Mouse (Mus musculus): ENCODE measurements at regions not wholly inside any gene's neighbourhood (a gene's known extent, or its start where the extent isn't known, plus 50 kb on each side); places are given as distances from the start of the nearest gene placed in this dataset.

DNA sequence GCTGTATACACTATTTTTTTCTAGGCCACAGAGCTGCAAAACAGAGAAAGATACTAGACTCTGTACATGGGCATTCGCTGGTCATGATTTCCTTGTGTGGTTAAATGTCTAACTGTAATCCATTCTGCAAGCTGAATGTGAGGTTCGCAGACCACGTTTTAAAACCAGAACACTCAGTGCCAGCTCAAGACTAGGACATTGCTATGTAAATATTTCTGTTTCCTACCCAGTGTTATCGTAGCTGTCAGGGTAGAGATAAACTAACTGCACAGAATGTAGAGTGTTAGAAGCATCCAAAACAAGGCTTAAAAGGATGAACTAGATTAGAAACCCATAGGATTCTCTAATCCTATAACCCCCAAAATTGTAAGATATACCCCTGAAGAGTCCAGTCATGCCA is 494.1 kb upstream of the Map3k7 start:
- Histone ChIP-seq H3K4me1 (no peaks in the 10 kb centered on the region), H3K4me3 (no peak overlapping the region), H3K9me3 (no peaks in the 10 kb centered on the region), H3K27me3 (replicated peaks) (no peaks in the 10 kb centered on the region), H3K9ac (no peak overlapping the region), H3K4me2 (replicated peaks) (no peak overlapping the region), H3K27ac (no peak overlapping the region), H3K36me3 (no peaks in the 10 kb centered on the region)
- whole genome bisulfite sequencing, result 81% methylated on average over 4 of the region's 4 CpGs
- no peak for ATAC-seq (ENCODE audit: low FRiP score, low read depth)

DNA sequence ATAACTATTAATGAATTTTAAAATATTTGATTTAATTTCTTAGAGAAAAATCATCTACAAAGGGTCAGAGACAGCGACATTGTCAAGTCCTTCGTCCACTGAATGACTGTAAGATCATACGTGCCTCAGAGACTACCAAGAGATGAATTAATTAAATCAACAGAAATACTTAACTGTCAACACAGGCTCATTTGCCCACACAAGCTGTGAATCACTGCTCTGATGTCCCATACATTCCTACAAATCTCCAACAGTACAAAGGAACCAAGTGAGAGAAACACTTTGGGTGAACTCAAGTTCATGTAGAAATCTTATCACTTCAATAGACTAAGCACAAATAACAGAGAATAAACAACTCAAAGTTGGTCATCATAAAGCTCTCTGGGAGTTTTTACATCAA is 471.4 kb upstream of the Map3k7 start:
- 80% methylated on average over 3 of the region's 3 CpGs for WGBS
- ATAC-seq (ENCODE audit: low FRiP score, low read depth), result no peak
- H3K4me2 ChIP-seq (replicated peaks), result no peak overlapping the region
- H3K4me1 ChIP-seq, result no peaks in the 10 kb centered on the region
- H3K36me3 ChIP-seq, result no peaks in the 10 kb centered on the region
- H3K9me3 ChIP-seq, result no peaks in the 10 kb centered on the region
- no peaks in the 10 kb centered on the region for H3K27me3 ChIP-seq (replicated peaks)
- H3K9ac ChIP-seq, result no peak overlapping the region
- no peak overlapping the region for H3K27ac ChIP-seq
- no peak overlapping the region for H3K4me3 ChIP-seq

DNA sequence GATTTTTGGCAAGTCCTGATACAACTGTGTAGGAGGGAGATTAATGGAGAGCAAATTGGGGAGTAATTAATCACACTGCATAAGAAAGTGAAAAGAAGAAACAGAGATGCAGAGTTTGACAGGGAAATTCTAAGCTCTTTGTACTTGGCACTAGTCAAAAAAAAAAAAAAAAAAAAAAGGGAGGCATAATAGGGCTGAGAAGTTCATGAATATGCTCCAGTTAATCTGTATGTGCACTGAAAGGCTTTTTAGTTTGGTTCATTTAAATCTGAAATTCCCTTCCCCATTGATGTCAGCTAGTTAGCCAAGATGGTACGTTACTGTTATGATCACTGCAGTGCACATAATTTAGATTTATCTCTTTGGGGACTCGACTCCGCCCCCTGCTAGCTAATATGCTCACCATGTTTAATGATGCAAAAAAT is 470.8 kb upstream of the Map3k7 start:
- no peak for ATAC-seq (ENCODE audit: low FRiP score, low read depth)
- H3K36me3 ChIP-seq, result no peaks in the 10 kb centered on the region
- H3K4me3 ChIP-seq, result no peak overlapping the region
- H3K9ac ChIP-seq, result no peak overlapping the region
- no peaks in the 10 kb centered on the region for H3K4me1 ChIP-seq
- H3K9me3 ChIP-seq, result no peaks in the 10 kb centered on the region
- H3K27ac ChIP-seq, result no peak overlapping the region
- H3K27me3 ChIP-seq (replicated peaks), result no peaks in the 10 kb centered on the region
- WGBS, result 44% methylated on average over 3 of the region's 3 CpGs
- H3K4me2 ChIP-seq (replicated peaks), result no peak overlapping the region

DNA sequence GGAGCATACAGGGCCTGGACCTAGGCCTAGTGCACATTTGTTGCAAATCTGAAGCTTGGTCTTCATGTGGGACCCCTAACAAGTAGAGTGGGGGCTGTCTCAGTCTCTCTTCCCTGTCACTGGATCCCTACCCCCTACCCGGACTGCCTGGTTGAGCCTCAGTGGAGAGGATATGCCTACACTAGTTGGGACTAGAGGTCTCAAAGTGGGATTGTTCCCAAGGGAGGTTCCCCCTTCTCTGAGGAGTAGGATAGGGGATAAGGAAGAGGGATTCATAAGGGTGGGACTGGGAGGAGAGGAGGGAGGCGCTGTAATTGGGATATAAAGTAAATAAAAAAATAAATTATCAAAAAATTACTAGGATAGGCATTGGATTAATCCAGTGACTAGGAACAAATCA is 464.0 kb upstream of the Map3k7 start:
- Histone ChIP-seq H3K4me2 (replicated peaks) (no peak overlapping the region), H3K36me3 (no peaks in the 10 kb centered on the region), H3K9ac (no peak overlapping the region), H3K27me3 (replicated peaks) (no peaks in the 10 kb centered on the region), H3K4me3 (no peak overlapping the region), H3K4me1 (no peaks in the 10 kb centered on the region), H3K27ac (no peak overlapping the region), H3K9me3 (no peaks in the 10 kb centered on the region)
- ATAC-seq (ENCODE audit: low FRiP score, low read depth), result 0 out of 2 replicates have a peak, but pooled peaks have one; percentile 44
- whole genome bisulfite sequencing, result 91% methylated on average over 2 of the region's 2 CpGs

DNA sequence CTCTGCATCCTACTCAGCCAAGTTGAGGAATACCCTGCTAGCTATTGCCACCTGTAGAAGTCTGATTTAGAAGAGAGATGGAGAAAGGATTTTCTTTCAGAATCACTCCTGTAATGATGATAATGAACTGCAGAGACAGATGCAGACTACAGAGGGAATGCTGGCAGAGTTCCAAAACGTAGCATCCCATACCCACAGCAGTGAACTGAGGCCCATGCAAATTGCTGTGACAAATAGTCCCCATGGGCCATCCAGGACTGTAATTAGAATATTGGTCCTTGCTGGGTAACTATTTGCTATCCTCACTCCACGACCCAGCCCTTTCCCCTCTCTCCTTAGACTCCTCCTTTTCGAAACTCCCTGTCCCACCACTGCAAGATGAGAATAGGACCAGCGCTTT is 463.5 kb upstream of the Map3k7 start:
- Histone ChIP-seq H3K9me3 (no peaks in the 10 kb centered on the region), H3K4me3 (no peak overlapping the region), H3K4me1 (no peaks in the 10 kb centered on the region), H3K27me3 (replicated peaks) (no peaks in the 10 kb centered on the region), H3K9ac (no peak overlapping the region), H3K36me3 (no peaks in the 10 kb centered on the region), H3K27ac (no peak overlapping the region), H3K4me2 (replicated peaks) (no peak overlapping the region)
- WGBS, result 59% methylated on average over 4 of the region's 4 CpGs
- peak; percentile 90 for ATAC-seq (ENCODE audit: low FRiP score, low read depth)

DNA sequence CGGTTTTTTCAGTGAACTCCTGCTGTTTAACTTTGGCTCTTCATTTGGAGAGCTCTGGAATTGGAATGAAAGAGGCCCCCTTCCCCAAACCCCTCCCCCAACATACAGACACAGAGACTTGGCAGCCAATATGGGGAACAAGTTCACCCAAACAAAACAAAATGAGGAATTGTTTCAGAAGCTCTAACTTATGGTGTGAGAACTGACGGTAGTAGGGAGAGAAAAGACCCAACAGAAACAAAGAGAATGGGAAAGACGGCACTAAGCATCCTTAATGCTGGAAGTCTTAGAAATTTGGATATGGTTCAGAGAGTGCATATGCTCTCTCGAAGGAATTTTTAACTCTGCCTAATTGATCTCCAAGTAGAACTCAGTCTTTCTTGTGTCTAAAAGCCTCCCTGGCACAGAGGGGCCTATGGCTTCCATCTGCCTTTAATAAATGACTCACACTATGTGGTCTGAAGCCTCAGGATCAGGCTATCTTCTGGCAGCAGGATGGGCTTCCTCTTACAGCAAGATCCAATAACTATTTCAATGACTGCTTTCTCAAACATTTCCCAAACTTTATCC is 438.2 kb upstream of the Map3k7 start:
- Histone ChIP-seq H3K27ac (no peak overlapping the region), H3K27me3 (replicated peaks) (no peaks in the 10 kb centered on the region), H3K9ac (no peak overlapping the region), H3K4me3 (no peak overlapping the region), H3K4me2 (replicated peaks) (no peak overlapping the region), H3K4me1 (no peaks in the 10 kb centered on the region), H3K36me3 (no peaks in the 10 kb centered on the region), H3K9me3 (no peaks in the 10 kb centered on the region)
- WGBS, result 68% methylated on average over 4 of the region's 4 CpGs
- ATAC-seq (ENCODE audit: low FRiP score, low read depth), result no peak

DNA sequence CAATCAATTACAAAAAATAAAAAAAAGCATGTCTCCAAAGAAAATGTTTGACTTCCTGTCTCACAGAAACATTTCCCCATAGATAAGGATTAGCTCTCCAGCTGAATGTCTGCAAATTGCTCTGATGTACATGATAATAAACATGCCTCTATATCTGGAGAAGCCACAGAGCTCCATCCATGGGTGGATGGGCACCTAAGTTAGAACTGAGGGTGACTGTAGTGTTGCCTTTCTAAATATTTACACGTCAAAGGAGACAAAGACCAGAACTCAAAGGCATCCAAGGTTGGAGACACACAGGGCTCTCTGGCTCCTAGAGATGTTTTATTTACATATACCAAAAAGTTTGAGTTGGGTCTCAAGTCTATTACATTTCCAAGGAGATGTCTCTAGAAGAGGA is 427.1 kb upstream of the Map3k7 start:
- H3K27me3 ChIP-seq (replicated peaks), result no peaks in the 10 kb centered on the region
- H3K4me3 ChIP-seq, result no peak overlapping the region
- H3K9me3 ChIP-seq, result no peaks in the 10 kb centered on the region
- whole genome bisulfite sequencing, result 72% methylated on average over 1 of the region's 1 CpGs
- H3K4me2 ChIP-seq (replicated peaks), result no peak overlapping the region
- H3K4me1 ChIP-seq, result no peaks in the 10 kb centered on the region
- H3K36me3 ChIP-seq, result no peaks in the 10 kb centered on the region
- ATAC-seq (ENCODE audit: low FRiP score, low read depth), result no peak
- no peak overlapping the region for H3K9ac ChIP-seq
- H3K27ac ChIP-seq, result no peak overlapping the region

DNA sequence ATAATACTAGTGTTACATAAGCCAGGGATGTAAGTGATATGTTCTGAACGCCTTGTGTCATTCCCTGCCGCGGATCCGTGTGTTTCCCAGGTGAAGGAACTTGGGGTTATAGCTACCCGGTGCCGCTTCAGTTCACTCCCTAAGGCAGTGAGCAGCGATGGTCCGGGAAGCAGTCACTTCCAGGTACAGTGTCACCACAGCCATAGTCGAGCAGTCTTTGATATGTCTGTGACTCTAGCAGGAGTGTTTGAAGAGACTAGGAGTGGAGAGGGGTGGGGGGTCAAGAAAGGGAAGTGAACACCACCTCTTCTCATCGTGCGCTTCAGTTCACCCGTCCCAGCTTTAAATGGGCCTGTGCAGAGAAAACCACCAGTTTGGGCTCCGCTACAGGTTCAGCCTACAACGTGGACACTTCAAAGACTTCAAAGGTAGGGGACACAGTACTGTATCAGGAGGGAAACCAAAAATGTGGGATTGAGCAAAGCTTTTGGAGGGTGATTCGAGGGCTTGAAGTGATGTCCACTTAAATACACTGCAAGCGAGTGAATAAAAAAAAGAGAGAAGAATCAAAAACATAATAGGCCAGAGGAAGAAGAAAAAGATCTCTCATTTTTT is 410.0 kb upstream of the Map3k7 start:
- Histone ChIP-seq H3K36me3 (no peaks in the 10 kb centered on the region), H3K27me3 (replicated peaks) (no peaks in the 10 kb centered on the region), H3K4me3 (no peak overlapping the region), H3K4me2 (replicated peaks) (no peak overlapping the region), H3K9ac (no peak overlapping the region), H3K4me1 (no peaks in the 10 kb centered on the region), H3K9me3 (no peaks in the 10 kb centered on the region), H3K27ac (no peak overlapping the region)
- 90% methylated on average over 16 of the region's 16 CpGs for WGBS
- ATAC-seq (ENCODE audit: low FRiP score, low read depth), result no peak

DNA sequence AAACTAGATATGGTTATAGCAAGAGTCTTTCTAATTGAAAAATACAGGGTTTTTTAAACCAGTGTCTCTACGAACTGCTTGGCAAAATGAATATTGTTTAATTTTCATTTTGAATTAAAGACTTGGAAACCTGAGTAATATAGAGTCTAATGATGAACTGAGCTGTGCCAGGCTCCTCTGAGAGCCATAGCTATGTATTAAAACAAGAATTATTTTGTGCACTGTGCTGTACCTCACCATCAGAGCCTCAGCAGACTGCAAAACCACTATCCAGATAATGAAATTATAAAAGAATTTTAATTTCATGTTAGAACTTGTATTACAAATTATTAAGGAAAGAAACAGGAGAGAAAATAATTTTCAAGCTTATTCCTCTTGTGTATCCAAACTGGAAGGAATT is 408.8 kb upstream of the Map3k7 start:
- no peaks in the 10 kb centered on the region for H3K36me3 ChIP-seq
- 85% methylated on average over 1 of the region's 1 CpGs for WGBS
- H3K27ac ChIP-seq, result no peak overlapping the region
- no peaks in the 10 kb centered on the region for H3K27me3 ChIP-seq (replicated peaks)
- no peaks in the 10 kb centered on the region for H3K4me1 ChIP-seq
- H3K9me3 ChIP-seq, result no peaks in the 10 kb centered on the region
- H3K4me3 ChIP-seq, result no peak overlapping the region
- no peak for ATAC-seq (ENCODE audit: low FRiP score, low read depth)
- no peak overlapping the region for H3K4me2 ChIP-seq (replicated peaks)
- H3K9ac ChIP-seq, result no peak overlapping the region

DNA sequence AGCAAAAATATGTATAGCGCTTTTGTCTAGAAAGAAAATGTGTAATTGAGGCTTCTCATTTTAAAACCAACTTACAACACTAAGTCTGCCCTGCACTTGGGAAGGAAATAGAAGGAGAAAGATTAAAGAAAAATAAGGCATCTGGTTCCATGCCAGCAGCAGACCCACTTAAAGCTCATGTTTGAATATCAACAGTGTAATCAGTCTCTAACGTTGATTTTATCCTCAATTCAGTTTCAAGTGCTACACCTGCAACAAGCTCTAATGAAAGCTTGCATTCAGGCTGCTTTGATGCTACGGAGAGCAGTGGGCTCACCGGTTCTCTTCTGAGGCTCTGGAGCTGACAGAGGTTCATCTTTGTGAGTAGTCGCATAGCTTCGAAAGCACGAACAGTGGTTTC is 406.6 kb upstream of the Map3k7 start:
- WGBS, result 89% methylated on average over 7 of the region's 7 CpGs
- H3K4me2 ChIP-seq (replicated peaks), result no peak overlapping the region
- H3K9ac ChIP-seq, result no peak overlapping the region
- H3K27me3 ChIP-seq (replicated peaks), result no peaks in the 10 kb centered on the region
- H3K27ac ChIP-seq, result no peak overlapping the region
- H3K36me3 ChIP-seq, result no peaks in the 10 kb centered on the region
- H3K9me3 ChIP-seq, result no peaks in the 10 kb centered on the region
- no peak overlapping the region for H3K4me3 ChIP-seq
- H3K4me1 ChIP-seq, result no peaks in the 10 kb centered on the region
- no peak for ATAC-seq (ENCODE audit: low FRiP score, low read depth)

DNA sequence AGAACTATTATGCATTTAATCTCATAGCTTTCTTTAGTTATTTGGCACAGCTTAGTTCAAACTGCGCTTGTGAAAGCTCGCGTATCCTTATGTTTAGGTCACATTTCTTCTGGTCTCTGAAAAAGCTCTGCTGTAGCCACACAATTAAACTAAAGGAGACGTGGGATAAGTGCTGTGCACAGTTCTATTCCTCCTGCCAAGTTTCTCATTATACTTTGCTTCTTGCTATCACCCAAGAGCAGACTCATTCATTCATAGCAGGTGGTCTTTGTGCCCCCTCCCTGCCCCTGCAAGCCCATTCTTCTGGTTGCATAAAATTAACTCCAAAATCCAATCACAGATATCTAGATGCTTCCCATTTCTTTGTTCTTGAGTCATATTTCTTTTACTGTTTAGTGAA is 403.6 kb upstream of the Map3k7 start:
- no peak overlapping the region for H3K27ac ChIP-seq
- no peaks in the 10 kb centered on the region for H3K36me3 ChIP-seq
- no peaks in the 10 kb centered on the region for H3K27me3 ChIP-seq (replicated peaks)
- H3K4me3 ChIP-seq, result no peak overlapping the region
- 68% methylated on average over 4 of the region's 4 CpGs for WGBS
- H3K9ac ChIP-seq, result no peak overlapping the region
- H3K4me1 ChIP-seq, result no peaks in the 10 kb centered on the region
- ATAC-seq (ENCODE audit: low FRiP score, low read depth), result no peak
- no peak overlapping the region for H3K4me2 ChIP-seq (replicated peaks)
- no peaks in the 10 kb centered on the region for H3K9me3 ChIP-seq

DNA sequence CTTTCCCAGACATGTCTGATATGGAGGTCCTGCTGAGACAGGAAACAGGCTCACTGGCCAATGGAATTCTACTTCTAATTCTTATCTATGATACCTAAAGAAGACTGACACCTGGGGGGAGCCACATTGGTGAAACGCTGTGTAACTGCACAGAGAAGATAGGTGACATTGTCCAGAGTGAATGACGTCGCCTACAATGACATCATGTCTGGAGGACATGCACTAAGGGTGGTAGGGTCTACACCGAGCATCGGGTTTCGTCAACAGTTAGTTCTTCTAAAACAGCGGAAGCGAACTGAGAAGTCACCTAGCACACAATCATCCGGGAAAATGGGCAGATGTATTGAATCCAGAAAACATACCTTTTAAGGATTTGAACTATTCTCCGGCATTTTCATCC is 402.7 kb upstream of the Map3k7 start:
- WGBS, result 92% methylated on average over 10 of the region's 10 CpGs
- H3K9ac ChIP-seq, result no peak overlapping the region
- no peaks in the 10 kb centered on the region for H3K36me3 ChIP-seq
- no peaks in the 10 kb centered on the region for H3K9me3 ChIP-seq
- no peak overlapping the region for H3K4me3 ChIP-seq
- no peaks in the 10 kb centered on the region for H3K4me1 ChIP-seq
- no peaks in the 10 kb centered on the region for H3K27me3 ChIP-seq (replicated peaks)
- H3K27ac ChIP-seq, result no peak overlapping the region
- ATAC-seq (ENCODE audit: low FRiP score, low read depth), result no peak
- no peak overlapping the region for H3K4me2 ChIP-seq (replicated peaks)

DNA sequence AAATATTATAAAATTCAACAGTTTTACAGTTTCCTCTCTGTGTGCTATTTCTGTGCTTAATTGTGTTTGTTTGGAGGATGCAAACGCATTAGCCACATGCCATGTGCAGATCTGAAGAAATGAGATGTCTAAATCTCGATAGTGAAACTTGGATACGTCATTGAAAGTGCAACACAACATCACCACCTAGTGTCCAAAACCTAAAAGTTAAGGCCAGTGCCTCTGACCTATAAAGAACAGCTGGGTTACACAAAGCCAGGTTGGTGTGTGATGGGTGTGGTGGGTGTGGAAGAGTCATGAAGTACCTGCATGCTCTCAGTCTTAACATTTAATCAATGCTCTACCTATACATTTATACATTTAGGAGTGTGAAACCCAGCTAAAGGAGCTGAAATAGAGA is 402.1 kb upstream of the Map3k7 start:
- Histone ChIP-seq H3K27me3 (replicated peaks) (no peaks in the 10 kb centered on the region), H3K36me3 (no peaks in the 10 kb centered on the region), H3K9me3 (no peaks in the 10 kb centered on the region), H3K4me2 (replicated peaks) (no peak overlapping the region), H3K27ac (no peak overlapping the region), H3K9ac (no peak overlapping the region), H3K4me1 (no peaks in the 10 kb centered on the region), H3K4me3 (no peak overlapping the region)
- 36% methylated on average over 3 of the region's 3 CpGs for WGBS
- ATAC-seq (ENCODE audit: low FRiP score, low read depth), result no peak
